Mouse (Mus musculus): Measurements from ENCODE around the gene March2.

GRCm38 (mm10) chr17:33695471-33695870, 23.0 kb downstream of the March2 start:
- TF ChIP-seq POLR2A (IDR thresholded peaks at IDR 0.05; ENCODE audit: insufficient read depth, low read length) (no peak), CTCF (IDR thresholded peaks at IDR 0.05; ENCODE audit: low read depth, low read length) (no peak), EP300 (IDR thresholded peaks at IDR 0.05; ENCODE audit: insufficient read depth, low read depth, low read length) (no peak)
